Mouse (Mus musculus) heart, embryonic 16.5 days (tissue): ENCODE measurements at regions not wholly inside any gene's neighbourhood (a gene's known extent, or its start where the extent isn't known, plus 50 kb on each side); places are given as distances from the start of the nearest gene placed in this dataset.

ENCODE experiments used
- ATAC-seq: fragments of 200-750 bp; cut with Nextera tagmentation; replicated peaks from 2 replicates; pipeline ENCODE4 v1.8.0; 2017; ENCODE audit warnings: moderate number of reproducible peaks; ENCODE audit not compliant: insufficient read depth, low FRiP score; ENCODE audit errors: extremely low read depth
- H3K27ac ChIP-seq: fragments of 300-500 bp; sonication (generic); 2 replicates; pipeline ENCODE4 v1.5.1; 2014; ENCODE audit warnings: mild to moderate bottlenecking, low read length, control low read depth, moderate library complexity
- H3K27me3 ChIP-seq: fragments of 300-500 bp; sonication (generic); 2 replicates; pipeline ENCODE4 v1.6.1; 2014; ENCODE audit warnings: low read length, mixed read lengths; ENCODE audit not compliant: control insufficient read depth, insufficient read depth
- H3K36me3 ChIP-seq: fragments of 300-500 bp; sonication (generic); 2 replicates; pipeline ENCODE4 v1.6.1; 2014; ENCODE audit not compliant: control insufficient read depth, insufficient read depth
- H3K4me1 ChIP-seq: fragments of 300-500 bp; sonication (generic); 2 replicates; pipeline ENCODE4 v1.6.1; 2014; ENCODE audit warnings: low read length, mixed read lengths; ENCODE audit not compliant: control insufficient read depth, insufficient read depth
- H3K4me2 ChIP-seq: fragments of 300-500 bp; sonication (generic); 2 replicates; pipeline ENCODE4 v1.6.1; 2014; ENCODE audit warnings: low read depth, mild to moderate bottlenecking, control low read depth, low read length
- H3K4me3 ChIP-seq: fragments of 300-500 bp; sonication (generic); 2 replicates; pipeline ENCODE4 v1.5.1; 2014; ENCODE audit warnings: mild to moderate bottlenecking, control low read depth, low read length
- H3K9ac ChIP-seq: fragments of 300-500 bp; sonication (generic); 2 replicates; pipeline ENCODE4 v1.6.1; 2014; ENCODE audit warnings: low read length, control low read depth
- H3K9me3 ChIP-seq: fragments of 300-500 bp; sonication (generic); replicated peaks from 2 replicates; pipeline ENCODE4 v1.6.1; 2016; ENCODE audit warnings: low read length; ENCODE audit not compliant: control insufficient read depth
- WGBS: fragments of 180-500 bp; shearing (Covaris S2); extraction: QIAGEN DNeasy Blood & Tissue Kit; methylation state at CpG from one replicate; pipeline ENCODE4 v1.1.7; 2014; 5-methylcytosine and 5-hydroxymethylcytosine counted together

GRCm38 (mm10) chr1:112378660-112379059 is 513.9 kb upstream of the Dsel start:
- no peak for ATAC-seq
- Histone ChIP-seq H3K9me3 (no peaks in the 10 kb centered on the region), H3K27ac (no peak overlapping the region), H3K4me3 (no peak overlapping the region), H3K9ac (no peak overlapping the region), H3K4me2 (no peak overlapping the region), H3K27me3 (no peaks in the 10 kb centered on the region), H3K4me1 (no peaks in the 10 kb centered on the region), H3K36me3 (no peaks in the 10 kb centered on the region)
- WGBS: 10% methylated on average over 2 of the region's 2 CpGs

GRCm38 (mm10) chr1:112355816-112356215 is 491.1 kb upstream of the Dsel start:
- Histone ChIP-seq H3K4me3 (no peak overlapping the region), H3K27me3 (no peaks in the 10 kb centered on the region), H3K9me3 (no peaks in the 10 kb centered on the region), H3K27ac (no peak overlapping the region), H3K4me1 (no peaks in the 10 kb centered on the region), H3K36me3 (no peaks in the 10 kb centered on the region), H3K4me2 (no peak overlapping the region), H3K9ac (no peak overlapping the region)
- no peak for ATAC-seq
- 77% methylated on average over 1 of the region's 1 CpGs for WGBS
